Mouse (Mus musculus) mouse trophoblast stem cell (cell line): ENCODE measurements around the gene Olfr160.

Experiments used
- in situ Hi-C, 2 experiments: fragments of 300-500 bp; cut with MseI, MboI; formaldehyde crosslinking; loops; 2 replicates in 1 of 2; 3 replicates in 1 of 2; pipeline ENCODE4 v1.15.1; 2025

Olfr160 gene

GRCm38 (mm10) chr9:37716150-37716549, at the start of gene Olfr160:
Gene Olfr160 (minus strand): TSS chr9:37716250.
- in situ Hi-C loops: no loop called here

- in situ Hi-C loops: no loop called here
These were observed 46.5 kb upstream of the Olfr160 start for GRCm38 (mm10) chr9:37762541-37762940.

- in situ Hi-C loops: no loop called here
These were observed 45.7 kb upstream of the Olfr160 start for GRCm38 (mm10) chr9:37761728-37762127.

GRCm38 (mm10) chr9:37752006-37752405, 36.0 kb upstream of the Olfr160 start:
- in situ Hi-C loops: no loop called here

- in situ Hi-C loops: no loop called here
These were observed 35.4 kb upstream of the Olfr160 start for GRCm38 (mm10) chr9:37751467-37751866.

- in situ Hi-C loops: no loop called here
These were observed 34.4 kb upstream of the Olfr160 start for GRCm38 (mm10) chr9:37750319-37751075.

- in situ Hi-C loops: no loop called here
These were observed 28.8 kb upstream of the Olfr160 start, which contains the start of gene Olfr874 for GRCm38 (mm10) chr9:37744806-37745205. Gene Olfr874 (plus strand): TSS chr9:37745106.

GRCm38 (mm10) chr9:37734310-37734709, 18.3 kb upstream of the Olfr160 start:
- in situ Hi-C loops: no loop called here

- in situ Hi-C loops: loop anchor here (5.0 to 10.0 kb wide), 2 partner anchors 242 to 245 kb away; no protein-coding TSS in a partner anchor
These were observed 25.9 kb downstream of the Olfr160 start for GRCm38 (mm10) chr9:37689970-37690686.

GRCm38 (mm10) chr9:37687941-37688303, 28.1 kb downstream of the Olfr160 start:
- in situ Hi-C loops: no loop called here

GRCm38 (mm10) chr9:37687288-37687940, 28.6 kb downstream of the Olfr160 start:
- in situ Hi-C loops: no loop called here

GRCm38 (mm10) chr9:37681123-37681522, 34.9 kb downstream of the Olfr160 start:
- in situ Hi-C loops: no loop called here

- in situ Hi-C loops: no loop called here
These were observed 40.8 kb downstream of the Olfr160 start for GRCm38 (mm10) chr9:37675287-37675686.

GRCm38 (mm10) chr9:37670261-37670660, 45.8 kb downstream of the Olfr160 start:
- in situ Hi-C loops: no loop called here

GRCm38 (mm10) chr9:37669678-37670077, 46.4 kb downstream of the Olfr160 start:
- in situ Hi-C loops: no loop called here

GRCm38 (mm10) chr9:37669115-37669514, 46.9 kb downstream of the Olfr160 start, which contains the start of gene Panx3:
Gene Panx3 (minus strand): TSS chr9:37669235.
- in situ Hi-C loops: no loop called here

- in situ Hi-C loops: no loop called here
These were observed 50.0 kb downstream of the Olfr160 start for GRCm38 (mm10) chr9:37666045-37666444.

GRCm38 (mm10) chr9:37664604-37665003, 51.4 kb downstream of the Olfr160 start:
- in situ Hi-C loops: no loop called here

- in situ Hi-C loops: no loop called here
These were observed 52.8 kb downstream of the Olfr160 start for GRCm38 (mm10) chr9:37663210-37663609.

- in situ Hi-C loops: no loop called here
These were observed 56.6 kb downstream of the Olfr160 start for GRCm38 (mm10) chr9:37659413-37659812.
